Mouse (Mus musculus) left cerebral cortex, adult 18-20 months (tissue): ENCODE measurements at regions not wholly inside any gene's neighbourhood (a gene's known extent, or its start where the extent isn't known, plus 50 kb on each side); places are given as distances from the start of the nearest gene placed in this dataset.

Experiments
- DNase-seq, 2 experiments: peaks; one replicate each; pipeline ENCODE4 v3.0.0; 2021 to 2022; ENCODE audit warnings: low spot score in 2 of 2, mixed read lengths in 1 of 2

DNA sequence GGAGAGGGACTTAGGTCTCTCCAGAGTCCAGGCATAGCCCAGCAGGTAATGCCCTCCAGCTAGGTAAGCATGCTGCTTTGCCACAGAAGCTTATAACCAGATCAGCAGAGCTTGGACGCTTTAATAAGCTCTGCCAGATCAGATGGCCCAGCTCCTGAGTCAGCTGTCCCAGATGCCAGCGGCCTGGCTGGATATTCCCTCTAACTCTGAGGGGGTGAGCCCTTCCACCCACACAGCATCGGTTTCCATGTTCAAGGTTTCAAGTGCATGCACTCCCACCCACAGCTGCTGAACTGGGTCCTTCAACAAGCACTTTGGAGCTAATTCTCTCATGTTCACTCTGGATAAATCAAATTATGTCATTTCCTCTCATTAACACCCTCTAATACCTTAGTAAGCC, 417.3 kb downstream of the 1810013L24Rik start:
- DNase-seq, result no peak

DNA sequence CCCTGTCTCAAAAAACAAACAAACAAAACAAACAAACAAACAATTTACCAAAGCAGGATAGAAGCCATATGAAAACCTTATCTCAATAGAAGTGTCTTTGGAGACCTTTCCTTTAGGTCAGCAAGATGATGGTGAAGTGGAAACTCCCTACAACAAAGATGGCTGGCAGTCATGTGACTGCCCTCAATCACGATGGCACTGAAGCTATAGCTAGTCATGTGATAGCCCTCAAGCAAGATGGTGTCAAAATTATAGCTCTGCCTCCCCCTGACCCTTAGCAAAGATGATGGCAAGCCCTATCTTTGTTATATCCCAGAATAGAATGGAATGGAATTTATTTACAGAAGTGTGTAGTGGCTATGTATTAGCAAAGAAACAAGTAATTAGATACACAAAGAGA, 423.2 kb downstream of the 1810013L24Rik start:
- no peak for DNase-seq

DNA sequence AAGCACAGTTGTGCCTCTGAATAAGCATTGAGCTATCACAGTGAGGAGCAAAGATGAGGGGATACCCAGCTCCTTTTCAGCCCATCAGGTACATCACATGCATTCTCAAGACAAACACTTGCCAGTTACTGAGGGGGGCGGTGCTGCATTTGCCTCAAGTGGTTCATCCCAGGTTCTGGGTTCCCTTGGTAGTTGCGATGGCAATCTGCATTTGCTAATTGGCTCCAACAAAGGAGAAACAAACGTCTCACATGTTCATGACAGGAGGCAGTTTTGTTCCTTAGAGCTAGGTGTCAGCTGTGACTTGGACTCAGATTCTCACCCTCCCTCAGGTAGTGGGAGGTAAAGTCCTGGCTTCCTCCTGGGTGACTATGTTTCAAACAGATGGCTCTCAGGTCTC, 425.5 kb downstream of the 1810013L24Rik start:
- DNase-seq, result no peak

DNA sequence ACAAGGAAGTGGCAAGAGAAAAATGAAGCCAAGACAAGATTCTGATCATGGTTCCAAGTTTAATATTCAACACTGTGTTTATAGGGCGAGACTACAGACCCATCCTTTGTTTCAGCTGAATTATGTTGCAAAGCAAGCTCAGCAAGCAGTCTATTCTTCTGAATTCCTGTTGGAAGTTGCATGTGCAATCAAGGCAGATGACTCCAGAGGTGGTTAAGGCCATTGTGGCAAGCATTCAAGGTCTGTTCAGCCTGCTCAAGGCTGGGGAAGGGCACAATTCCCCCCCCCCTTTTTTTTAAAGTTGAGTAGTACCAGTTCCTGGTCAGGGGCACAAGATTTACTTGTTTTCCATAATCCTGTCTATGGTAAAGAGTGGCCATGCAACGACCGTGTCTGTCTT, 431.1 kb downstream of the 1810013L24Rik start:
- DNase-seq, result no peak

DNA sequence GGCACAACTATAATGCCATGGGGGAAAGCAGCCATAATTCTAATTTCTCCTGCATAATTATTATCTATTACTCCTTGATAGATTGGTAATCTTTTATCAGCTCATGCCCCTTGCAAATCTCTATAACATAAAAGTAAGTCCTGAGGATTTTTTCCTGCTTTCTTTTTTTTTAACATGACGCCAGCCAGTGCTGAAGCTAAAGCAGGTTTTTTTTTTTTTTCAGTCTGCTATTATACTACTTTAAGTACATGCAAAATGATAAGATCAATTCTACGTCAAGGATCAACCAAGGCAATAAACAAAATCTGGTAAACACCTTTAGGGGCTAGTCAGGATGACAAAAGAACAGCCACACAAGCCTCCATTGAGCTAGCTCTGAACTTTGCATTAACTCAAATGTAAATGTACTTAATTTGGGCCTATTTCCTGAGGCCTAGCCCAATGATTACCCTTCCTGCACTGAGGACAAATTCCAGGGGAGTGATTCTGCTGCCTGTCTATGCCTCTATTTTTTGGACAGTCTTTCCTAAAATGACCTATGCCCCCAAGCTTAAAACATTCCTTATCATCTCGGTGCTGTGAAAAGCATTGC, 434.8 kb downstream of the 1810013L24Rik start:
- DNase-seq, result no peak

DNA sequence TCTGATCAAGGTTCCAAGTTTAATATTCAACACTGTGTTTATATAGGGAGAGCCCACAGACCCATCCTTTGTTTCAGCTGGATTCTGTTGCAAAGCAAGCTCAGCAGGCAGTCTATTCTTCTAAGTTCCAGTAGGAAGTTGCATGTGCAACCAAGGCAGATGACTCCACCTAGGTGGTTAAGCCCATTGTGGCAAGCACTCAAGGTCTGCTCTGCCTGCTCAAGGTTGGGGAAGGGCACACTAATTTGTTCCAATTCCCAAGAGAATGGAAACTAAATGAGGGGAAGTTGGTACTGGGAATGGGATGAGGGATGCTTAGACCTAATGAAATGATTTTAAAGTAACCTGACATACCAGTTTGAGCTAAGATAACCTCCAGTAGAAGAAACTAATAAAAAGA, 437.3 kb downstream of the 1810013L24Rik start:
- no peak for DNase-seq

DNA sequence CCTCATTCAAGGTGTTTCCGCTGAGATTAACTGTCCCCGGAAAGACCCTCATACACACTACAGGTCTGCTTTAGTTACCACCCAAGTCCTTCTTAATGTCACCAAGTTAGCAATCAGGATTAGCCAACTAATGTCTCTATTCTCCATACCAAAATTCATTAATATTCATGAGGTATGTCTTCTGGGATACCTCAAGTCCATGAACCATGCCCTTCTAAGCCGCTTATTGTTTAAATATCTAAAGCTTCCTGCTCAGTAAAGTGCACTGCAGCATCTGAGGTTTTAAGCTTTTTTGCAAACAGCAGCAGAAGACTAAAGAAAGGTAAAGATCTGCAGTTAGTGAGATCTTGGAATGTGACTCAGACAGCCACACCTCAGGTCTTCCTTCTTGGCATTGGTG, 440.2 kb downstream of the 1810013L24Rik start:
- no peak for DNase-seq

DNA sequence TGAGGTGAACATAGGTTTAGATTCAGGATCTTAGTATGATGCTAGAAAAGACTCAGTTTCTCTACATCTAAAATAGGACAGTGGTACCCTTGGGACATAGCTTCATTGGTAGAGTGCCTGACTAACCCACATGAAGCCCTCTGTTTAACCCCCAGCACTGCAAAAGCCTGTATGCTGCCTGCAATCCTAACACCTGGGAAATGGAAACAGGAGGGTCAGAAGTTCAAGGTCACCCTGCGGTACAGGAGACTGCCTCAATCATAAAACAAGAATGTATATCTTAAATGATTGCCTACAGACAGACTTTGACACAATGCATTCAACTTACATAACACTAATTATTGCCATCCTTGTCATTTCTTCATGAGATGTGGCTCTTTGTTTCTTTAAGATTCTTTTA, 440.8 kb downstream of the 1810013L24Rik start:
- no peak for DNase-seq

DNA sequence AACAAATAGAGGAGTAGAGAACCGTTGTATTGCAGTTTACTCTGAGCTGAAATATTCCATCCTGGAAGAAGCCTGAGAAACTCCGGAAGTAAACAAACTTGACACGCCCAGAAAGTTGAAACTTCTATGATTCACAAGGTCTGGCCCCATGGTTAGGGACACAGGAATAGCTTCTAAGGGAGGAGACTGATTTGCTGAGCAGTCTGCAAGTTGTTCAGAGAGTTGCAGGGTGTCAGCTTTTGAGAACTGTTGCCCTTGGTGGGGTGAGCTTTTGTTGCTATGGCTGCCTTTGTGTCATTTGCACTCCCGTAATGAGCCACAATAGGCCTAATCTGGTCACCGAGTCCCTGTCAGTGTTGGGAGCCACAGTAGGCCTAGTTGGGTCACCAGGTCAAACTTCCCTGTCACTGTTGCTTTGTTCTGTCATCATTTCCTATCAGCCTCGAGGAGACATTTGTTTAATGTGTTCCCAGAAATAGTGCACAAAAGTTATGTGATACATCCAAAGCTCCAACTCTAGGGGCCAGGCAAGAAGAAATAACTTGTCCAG, 443.9 kb downstream of the 1810013L24Rik start:
- DNase-seq, result no peak

DNA sequence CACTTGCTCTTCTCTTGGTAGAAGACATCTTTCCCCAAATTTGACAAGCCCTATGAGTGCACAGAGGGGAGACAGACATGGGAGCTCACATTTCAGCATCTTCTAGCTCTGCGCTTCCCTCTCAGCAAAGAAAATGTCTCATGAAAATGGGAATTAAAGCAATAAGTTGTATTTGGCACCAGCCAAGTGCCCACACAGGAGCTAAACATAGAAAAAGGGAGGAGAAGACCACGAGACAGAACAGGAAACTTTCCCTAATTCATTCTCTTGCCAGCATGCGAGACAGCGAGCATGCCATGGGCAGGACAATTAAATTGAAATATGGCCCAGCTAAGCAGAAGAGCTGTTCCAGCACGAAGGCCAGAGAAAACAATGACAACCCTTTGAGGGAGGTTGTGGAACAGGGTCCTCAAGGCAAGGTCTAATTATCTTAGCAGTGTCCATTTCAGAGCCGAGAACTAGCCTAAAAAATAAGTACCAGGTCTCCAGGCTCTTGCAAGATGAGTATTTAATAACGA, 444.7 kb downstream of the 1810013L24Rik start:
- no peak for DNase-seq

DNA sequence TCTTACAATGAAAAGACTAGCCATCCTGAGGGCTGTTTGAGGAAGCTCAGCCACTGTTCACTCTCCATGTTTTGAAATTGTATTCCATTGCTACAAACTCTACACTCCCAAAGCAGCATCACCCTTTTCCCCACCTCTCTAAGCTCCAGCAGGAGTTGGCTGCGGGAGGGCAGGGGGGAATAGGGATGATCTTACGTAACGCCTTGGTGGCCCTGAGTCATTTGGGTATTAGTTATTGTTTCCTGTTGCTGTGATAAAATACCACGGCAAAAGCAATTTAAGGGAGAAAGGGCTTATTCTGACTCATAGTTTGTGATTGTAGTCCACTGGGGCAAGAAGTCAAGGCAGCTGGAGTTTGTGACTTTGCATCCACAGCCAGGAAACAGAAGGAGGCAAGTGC, 445.5 kb downstream of the 1810013L24Rik start:
- no peak for DNase-seq

DNA sequence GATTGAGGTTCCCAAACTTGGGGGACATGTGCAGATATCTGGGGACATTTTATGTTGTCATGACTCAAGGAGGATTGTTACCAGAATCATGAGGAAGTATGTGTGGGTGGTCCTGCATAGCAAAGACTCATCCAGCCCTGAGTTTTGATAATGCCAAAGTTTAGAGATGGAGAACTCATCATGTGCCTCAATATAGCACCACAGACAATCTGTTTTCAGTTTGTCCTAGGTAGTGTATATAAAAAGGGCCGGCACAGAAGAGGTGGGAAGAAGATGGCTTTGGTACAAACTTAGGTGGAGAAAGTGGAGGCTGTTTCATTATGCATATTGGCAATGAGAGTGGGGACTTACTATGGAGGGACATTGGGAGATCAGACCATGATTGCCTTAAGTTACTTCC, 447.2 kb downstream of the 1810013L24Rik start:
- DNase-seq, result no peak

DNA sequence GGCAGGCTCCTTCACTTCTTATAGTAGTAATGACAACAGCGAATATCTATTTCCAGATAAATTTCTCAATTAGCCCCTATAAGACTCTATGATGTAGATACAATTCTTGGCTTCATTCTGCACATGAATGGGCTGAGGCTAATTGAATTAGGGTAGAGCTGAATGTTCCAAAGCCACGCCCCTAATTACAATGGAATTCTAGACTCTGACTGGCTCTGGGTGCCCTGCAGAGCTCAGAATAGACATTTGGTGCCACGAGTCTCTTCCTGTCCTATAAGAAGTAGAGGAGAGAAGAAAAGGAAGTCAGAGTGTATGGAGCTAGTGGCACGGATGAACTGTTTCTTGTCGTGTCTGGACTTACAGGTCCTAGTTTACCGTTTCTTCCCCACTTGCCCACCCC, 449.8 kb downstream of the 1810013L24Rik start:
- DNase-seq, result no peak

DNA sequence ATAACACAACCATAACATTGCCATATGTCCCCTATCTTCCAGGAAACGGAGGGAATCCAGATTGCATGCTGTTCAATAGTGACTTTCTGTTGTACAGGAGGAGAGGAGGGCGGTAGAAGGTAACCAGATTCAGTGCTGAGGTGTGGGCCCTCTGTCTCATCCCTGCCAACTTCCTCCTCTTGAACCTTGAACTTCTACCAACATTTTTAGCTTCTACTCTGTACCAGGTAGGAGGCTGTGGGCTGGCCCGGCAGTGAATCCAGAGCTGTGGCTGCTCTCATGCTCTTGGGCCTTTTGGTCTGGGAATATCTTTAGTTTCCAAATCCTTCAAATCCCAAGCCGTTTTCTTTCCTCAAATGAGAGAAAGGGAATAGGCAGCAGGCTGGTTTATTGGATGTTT, 450.5 kb downstream of the 1810013L24Rik start:
- no peak for DNase-seq

DNA sequence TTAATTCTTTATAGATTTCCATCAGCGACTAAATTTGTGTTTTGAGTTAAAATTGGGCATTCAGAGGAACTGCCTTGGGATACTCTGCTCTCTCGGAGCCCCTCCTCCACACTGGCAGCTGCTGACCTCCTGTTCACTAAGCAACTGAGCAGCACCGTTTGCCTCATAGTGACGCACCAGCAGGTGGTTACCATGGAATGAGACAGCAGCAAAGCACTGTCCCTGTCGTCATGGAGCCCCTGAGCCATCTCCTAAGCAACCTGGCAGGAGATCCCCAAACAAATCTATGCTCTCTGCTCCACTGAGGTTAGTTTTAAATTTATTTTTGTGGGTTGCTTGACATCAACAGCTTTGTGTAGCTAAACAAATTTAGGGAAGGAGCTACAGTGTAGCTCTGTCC, 451.0 kb downstream of the 1810013L24Rik start:
- DNase-seq, result peak; percentile 58 to 69

DNA sequence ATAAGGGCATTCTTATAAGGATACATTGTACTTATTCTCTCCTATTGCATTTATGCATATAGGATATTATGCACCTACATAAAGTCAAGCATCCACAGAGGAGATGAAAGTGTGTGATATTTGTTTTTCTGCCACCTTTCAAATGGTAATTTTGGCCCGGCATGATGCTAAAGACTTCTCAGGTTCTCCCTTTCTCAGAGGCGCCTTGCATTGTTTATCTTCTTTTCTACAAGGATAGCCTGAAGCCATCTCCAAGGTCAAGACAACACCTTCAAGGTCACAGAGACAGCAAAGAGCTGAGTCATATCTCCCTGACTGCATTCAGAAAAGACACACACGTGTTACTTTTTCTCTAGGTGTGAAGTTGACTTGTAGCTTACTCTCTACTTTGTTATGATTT, 454.5 kb downstream of the 1810013L24Rik start:
- no peak for DNase-seq

DNA sequence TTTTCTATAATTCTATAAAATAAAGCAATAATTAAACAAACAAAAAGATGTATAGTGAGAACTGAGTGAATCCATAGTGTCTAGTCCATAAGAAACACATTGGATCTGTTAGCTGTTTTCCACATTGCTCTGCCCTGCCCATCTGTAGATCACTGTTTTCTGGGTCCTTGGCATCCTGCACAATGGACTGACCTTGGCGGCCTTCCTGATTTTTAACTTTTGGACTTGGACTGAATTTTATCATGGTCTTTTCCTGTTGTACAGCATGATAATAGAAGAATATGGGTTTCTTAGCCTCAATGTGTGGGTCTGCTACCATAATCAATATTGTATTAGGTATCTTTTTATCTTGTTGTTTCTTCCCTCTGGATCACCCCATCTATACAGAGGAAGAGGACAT, 456.0 kb downstream of the 1810013L24Rik start:
- DNase-seq, result no peak

DNA sequence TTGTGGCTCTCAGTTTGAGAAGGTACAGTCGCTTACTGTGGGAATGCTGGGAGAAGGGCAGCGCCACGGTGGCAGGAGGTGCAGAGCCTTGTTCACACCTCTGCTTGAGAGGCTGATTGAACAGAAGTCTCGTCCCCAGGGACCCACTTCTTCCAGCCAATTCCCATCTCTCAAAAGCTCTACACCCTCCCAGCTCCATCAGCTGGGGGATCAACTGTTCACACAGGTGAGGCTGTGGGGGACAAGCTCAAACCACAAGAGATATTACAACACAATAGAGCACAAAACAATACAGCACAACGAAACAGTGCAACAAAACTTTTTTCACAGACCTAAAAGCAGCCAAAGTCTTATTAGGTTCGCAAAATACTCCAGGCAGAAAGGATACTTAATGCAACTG, 457.7 kb downstream of the 1810013L24Rik start:
- no peak for DNase-seq

DNA sequence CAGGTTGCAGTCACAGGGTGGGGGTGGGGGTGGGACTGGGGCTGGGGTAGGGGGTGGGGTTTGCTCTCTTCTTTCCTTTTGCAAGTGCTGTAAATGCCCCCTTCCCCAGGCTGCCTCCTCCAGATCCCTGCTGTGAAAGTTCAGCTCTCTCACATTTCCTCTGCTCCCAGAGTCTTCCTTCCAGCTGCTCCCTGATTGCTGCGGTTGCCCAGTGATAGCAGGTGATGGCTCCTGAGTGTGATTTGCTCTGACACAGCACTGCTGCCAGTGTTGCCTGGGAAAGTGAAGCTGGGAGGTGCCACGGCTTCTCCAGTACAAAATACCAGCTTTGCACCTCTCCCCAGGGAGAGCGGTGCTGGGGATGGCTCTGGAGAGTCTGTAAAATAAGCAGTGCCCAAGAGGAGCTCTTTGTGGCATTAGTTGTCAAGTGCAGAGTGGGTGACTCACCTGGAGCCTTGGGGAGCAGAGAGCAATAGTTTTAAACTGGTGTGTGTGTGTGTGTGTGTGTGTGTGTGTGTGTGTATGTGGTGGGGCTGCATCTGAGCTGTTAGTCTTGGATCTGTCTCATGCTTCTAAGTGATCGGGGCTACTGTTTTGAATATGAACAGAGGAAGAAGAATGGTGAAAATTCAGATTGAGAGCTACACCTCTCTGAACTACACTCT, 461.6 kb downstream of the 1810013L24Rik start:
- no peak for DNase-seq

DNA sequence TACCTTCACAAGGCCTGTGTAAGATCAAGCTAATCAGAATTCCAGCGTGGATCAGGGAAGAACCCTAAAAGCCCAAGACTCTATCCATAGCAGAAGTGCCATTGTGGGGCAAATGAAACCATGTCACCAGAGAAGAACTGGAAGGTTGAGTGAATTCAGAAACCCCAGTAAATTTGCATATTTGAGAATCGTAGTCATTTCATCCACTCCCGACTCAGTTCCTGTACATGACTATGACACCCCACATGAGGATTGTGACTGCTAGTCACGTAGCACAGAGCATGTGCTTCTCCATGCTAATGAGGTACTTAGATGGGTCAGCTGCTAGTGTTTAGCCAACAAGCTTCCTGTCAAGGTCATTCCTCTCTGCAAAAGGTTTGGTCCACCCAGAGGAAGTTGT, 473.2 kb downstream of the 1810013L24Rik start:
- no peak for DNase-seq

DNA sequence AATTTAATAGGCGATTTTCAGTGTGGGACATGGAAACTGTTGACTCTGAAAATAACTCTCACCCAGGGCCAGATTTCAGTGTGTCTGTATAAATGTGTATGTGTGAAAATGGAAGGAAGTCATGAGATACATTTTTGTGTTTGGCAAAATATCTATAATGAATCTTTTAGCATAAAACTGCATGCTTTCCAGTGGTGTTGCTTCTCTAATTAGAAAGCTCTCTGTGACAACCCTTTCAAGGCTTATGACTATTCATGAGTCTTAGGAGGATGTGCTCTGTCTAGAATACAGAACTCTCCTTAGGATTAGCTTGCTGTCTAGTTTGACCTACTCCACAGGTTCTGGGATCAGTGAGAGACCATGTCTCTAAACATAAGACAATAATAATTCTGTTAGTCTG, 474.2 kb downstream of the 1810013L24Rik start:
- DNase-seq, result no peak

DNA sequence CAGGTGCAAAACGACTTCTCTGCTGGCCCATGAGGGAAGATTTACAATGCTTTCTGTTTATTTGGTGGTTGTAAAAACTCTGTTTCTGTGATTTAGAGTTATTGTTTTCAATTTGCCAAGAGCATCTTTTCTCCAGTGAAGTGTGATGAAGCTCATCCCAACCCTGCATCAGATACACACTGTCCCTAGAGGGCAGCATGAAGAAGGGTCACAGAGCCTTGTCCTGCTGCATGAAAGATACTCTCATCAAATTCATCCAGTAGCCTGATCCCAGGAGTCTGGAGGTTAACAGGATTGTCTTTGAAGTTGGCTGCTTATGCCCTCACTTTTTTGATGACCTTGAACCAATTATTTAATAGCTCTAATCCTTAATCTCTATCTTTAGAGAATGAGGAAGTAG, 480.8 kb downstream of the 1810013L24Rik start:
- DNase-seq, result no peak

DNA sequence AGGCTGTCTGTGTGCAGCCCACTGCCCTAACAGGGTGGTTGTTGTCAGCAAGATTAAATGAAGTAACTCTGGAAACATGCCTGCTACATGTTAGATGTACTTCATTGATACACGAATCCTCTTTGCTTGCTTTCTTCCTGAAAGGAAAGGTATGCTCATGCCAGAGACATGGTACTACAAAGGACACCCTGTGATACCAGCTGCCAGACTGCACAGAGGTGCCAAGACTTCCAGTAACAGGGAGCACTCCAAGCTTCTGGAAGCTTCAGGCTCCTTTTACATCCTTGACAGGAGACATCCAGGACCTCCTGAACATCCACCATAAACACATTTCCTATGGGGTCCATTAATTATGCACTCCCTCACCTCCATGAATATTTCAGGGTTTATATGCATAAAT, 505.7 kb downstream of the 1810013L24Rik start:
- DNase-seq, result no peak
